Mouse (Mus musculus): ENCODE results near the gene Fsd1. TPM values are rescaled to one million over a fixed set of nuclear protein-coding genes. Genes with fewer than 3 reads are reported as not detected.

Fsd1 gene
- total and polyA plus RNA-seq, 3 experiments = 0.21 TPM; not detected in 2

DNA sequence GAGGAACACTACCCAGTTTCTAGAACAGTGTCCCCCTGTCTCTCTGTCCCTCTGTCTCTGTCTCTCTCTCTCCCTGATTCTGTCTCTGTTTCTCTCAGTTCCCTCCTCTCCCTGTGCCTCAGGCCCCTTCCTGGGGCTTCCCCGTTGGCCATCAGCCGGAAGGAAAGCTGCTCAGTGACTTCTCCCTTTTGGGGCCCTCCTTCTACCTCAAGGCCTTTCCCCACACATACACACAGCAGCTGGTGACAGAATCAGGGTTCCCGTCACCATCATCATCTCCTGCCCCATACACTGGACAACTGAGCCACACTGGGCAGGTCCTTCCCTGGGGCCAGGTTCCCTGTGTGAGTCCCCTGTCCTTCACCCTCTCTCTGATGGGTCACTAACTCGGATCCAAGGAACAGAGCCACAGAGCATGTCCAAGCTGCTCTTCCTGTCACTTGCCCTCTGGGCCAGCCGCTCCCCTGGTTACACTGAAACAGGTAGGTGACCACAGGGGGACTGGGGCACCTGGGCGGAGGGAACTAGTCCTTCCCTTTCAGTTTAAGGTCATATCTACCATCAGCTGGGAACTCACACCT, 33.8 kb upstream of the Fsd1 start, which contains the start of gene Ebi3 (continued):
- peak; percentile 83 for TF ChIP-seq MEF2A (IDR thresholded peaks at IDR 0.05; ENCODE audit: borderline replicate concordance, low read depth, low read length)
- TF ChIP-seq ELF1 (IDR thresholded peaks at IDR 0.05; ENCODE audit: low read depth, low read length) = peak; percentile 59; the same call in 1 of the 2 replicates
- TF ChIP-seq UBTF (IDR thresholded peaks at IDR 0.05; ENCODE audit: low read depth, low read length) = no peak
- TF ChIP-seq MAZ (IDR thresholded peaks at IDR 0.05; ENCODE audit: low read depth, low read length) = peak; percentile 64; the same call in 1 of the 2 replicates
- TF ChIP-seq GABPA (IDR thresholded peaks at IDR 0.05; ENCODE audit: insufficient replicate concordance, low read depth, low read length) = no peak
- TF ChIP-seq NELFE (IDR thresholded peaks at IDR 0.05; ENCODE audit: low read depth, low read length) = peak; percentile 73; the same call in 1 of the 2 replicates
- peak; percentile 84; the same call in 1 of the 2 replicates for TF ChIP-seq ZMIZ1 (IDR thresholded peaks at IDR 0.05; ENCODE audit: low read depth, low read length)
- 0 out of 2 replicates have a peak, but pooled peaks have one; percentile 2 for TF ChIP-seq MAFK (IDR thresholded peaks at IDR 0.05; ENCODE audit: insufficient replicate concordance, low read length)

DNA sequence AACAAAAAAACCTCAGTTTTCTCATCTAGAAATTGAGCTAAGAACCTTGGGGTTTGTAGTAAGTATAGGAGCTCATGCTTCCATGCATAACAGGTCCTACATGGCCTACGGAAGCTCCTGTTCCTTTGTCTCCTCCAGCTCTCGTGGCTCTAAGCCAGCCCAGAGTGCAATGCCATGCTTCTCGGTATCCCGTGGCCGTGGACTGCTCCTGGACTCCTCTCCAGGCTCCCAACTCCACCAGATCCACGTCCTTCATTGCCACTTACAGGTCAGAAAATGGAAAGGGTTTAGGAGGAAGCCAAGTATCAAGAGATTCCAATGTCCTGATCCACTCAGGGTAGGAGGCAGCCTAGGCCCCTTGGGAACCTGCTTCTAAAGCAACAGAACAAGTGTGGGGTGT, 32.6 kb upstream of the Fsd1 start:
- peak overlapping the region; percentile 76 for H3K27ac ChIP-seq (ENCODE audit: insufficient read depth, low read depth)
- in situ Hi-C loops (cut with MboI; ENCODE audit: low pct_ligation_motif_present, low pct_unique_long_range_greater_than_20kb, low sequenced_read_pairs) (loop anchor here (10.0 kb wide), 1 partner anchor 59 kb away; the partner anchor contains the start of gene Zfp959), dilution Hi-C loops (cut with MboI; ENCODE audit: extremely low pct_ligation_motif_present, extremely low pct_unique_long_range_greater_than_20kb, low sequenced_read_pairs) (no loop called here)
- H3K4me1 ChIP-seq (ENCODE audit: control insufficient read depth in 1 of 2, insufficient read depth in 2 of 2) = peaks cover 30 to 62% of the 10 kb centered on the region in 2 experiments
- no peaks in the 10 kb centered on the region for H3K27me3 ChIP-seq (replicated peaks)
- no peaks in the 10 kb centered on the region for H3K9me3 ChIP-seq (replicated peaks; ENCODE audit: low read length)
- peak overlapping the region; percentile 81 for H3K4me2 ChIP-seq (ENCODE audit: insufficient read depth, low read depth, poor library complexity, severe bottlenecking)
- H3K36me3 ChIP-seq (replicated peaks in 1 of 2; ENCODE audit: control insufficient read depth in 1 of 2, insufficient read depth in 1 of 2, low read length in 1 of 2) = peaks cover 28 to 37% of the 10 kb centered on the region in 2 experiments
- H3K4me3 ChIP-seq (replicated peaks in 1 of 3; ENCODE audit: low read depth in 2 of 3, low read length in 2 of 3, poor library complexity in 1 of 3) = peak overlapping the region; percentile 68 to 75 (median 72)
- DNase-seq (ENCODE audit: extremely low read depth) = no peak
- TF ChIP-seq USF2 (conservative IDR thresholded peaks at IDR 0.05; ENCODE audit: low read depth, low read length) = no peak
- no peak for TF ChIP-seq IRF4 (IDR thresholded peaks at IDR 0.05; ENCODE audit: low read depth, low read length)
- TF ChIP-seq SIN3A (IDR thresholded peaks at IDR 0.05; ENCODE audit: low read length) = no peak
- no peak for TF ChIP-seq MAZ (IDR thresholded peaks at IDR 0.05; ENCODE audit: low read depth, low read length)
- TF ChIP-seq ZC3H11A (IDR thresholded peaks at IDR 0.05; ENCODE audit: low read depth, low read length) = no peak
- peak overlapping the region; percentile 69 for H3K9ac ChIP-seq (ENCODE audit: insufficient read depth, low read depth)
- H3K79me2 ChIP-seq (replicated peaks; ENCODE audit: control insufficient read depth, extremely low read depth, insufficient read depth, poor library complexity, severe bottlenecking) = peaks cover 32% of the 10 kb centered on the region

DNA sequence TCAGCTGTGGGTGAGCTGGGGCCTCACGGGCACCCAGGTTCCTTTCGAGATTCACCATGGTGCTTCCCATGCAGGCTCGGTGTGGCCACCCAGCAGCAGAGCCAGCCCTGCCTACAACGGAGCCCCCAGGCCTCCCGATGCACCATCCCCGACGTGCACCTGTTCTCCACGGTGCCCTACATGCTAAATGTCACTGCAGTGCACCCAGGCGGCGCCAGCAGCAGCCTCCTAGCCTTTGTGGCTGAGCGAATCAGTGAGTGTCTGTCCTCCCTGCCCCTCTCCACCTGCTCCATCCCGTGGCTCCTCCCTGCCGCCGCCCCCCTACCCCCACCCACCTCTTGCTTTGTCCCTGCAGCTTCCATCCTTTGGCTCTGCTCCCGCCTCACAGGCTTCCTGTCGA, 32.1 kb upstream of the Fsd1 start:
- peak; percentile 50 for DNase-seq (ENCODE audit: extremely low read depth)
- dilution Hi-C loops (cut with MboI; ENCODE audit: extremely low pct_ligation_motif_present, extremely low pct_unique_long_range_greater_than_20kb, low sequenced_read_pairs) (no loop called here), in situ Hi-C loops (cut with MboI; ENCODE audit: low pct_ligation_motif_present, low pct_unique_long_range_greater_than_20kb, low sequenced_read_pairs) (loop anchor here (10.0 kb wide), 1 partner anchor 59 kb away; the partner anchor contains the start of gene Zfp959)
- Histone ChIP-seq H3K9ac (ENCODE audit: insufficient read depth, low read depth) (peak overlapping the region; percentile 69), H3K79me2 (replicated peaks; ENCODE audit: control insufficient read depth, extremely low read depth, insufficient read depth, poor library complexity, severe bottlenecking) (peaks cover 32% of the 10 kb centered on the region), H3K4me1 (ENCODE audit: control insufficient read depth in 1 of 2, insufficient read depth in 2 of 2) (peaks cover 30 to 60% of the 10 kb centered on the region in 2 experiments), H3K27ac (ENCODE audit: insufficient read depth, low read depth) (peak overlapping the region; percentile 76), H3K27me3 (replicated peaks) (no peaks in the 10 kb centered on the region), H3K36me3 (replicated peaks in 1 of 2; ENCODE audit: control insufficient read depth in 1 of 2, insufficient read depth in 1 of 2, low read length in 1 of 2) (peaks cover 28 to 37% of the 10 kb centered on the region in 2 experiments), H3K4me2 (ENCODE audit: insufficient read depth, low read depth, poor library complexity, severe bottlenecking) (peak overlapping the region; percentile 81), H3K9me3 (replicated peaks; ENCODE audit: low read length) (no peaks in the 10 kb centered on the region), H3K4me3 (replicated peaks in 1 of 3; ENCODE audit: low read depth in 2 of 3, low read length in 2 of 3, poor library complexity in 1 of 3) (peak overlapping the region; percentile 68 to 75 (median 72))
- TF ChIP-seq MYC (IDR thresholded peaks at IDR 0.05; ENCODE audit: low read depth, low read length) (0 out of 2 replicates have a peak, but pooled peaks have one; percentile 26), ZC3H11A (IDR thresholded peaks at IDR 0.05; ENCODE audit: low read depth, low read length) (no peak), NELFE (IDR thresholded peaks at IDR 0.05; ENCODE audit: low read depth, low read length) (peak; percentile 51), JUND (conservative IDR thresholded peaks at IDR 0.05; ENCODE audit: low read depth, low read length) (no peak), TCF12 (IDR thresholded peaks at IDR 0.05; ENCODE audit: low read depth, low read length) (peak; percentile 57; the same call in 1 of the 2 replicates), RCOR1 (conservative IDR thresholded peaks at IDR 0.05; ENCODE audit: low read depth, low read length) (no peak), BHLHE40 (IDR thresholded peaks at IDR 0.05; ENCODE audit: low read depth, low read length) (no peak), CTCF (conservative IDR thresholded peaks at IDR 0.05 in 1 of 2, IDR thresholded peaks at IDR 0.05 in 1 of 2; ENCODE audit: low read depth in 2 of 2, low read length in 2 of 2) (peak in 1 of 2 experiments; percentile 46; a peak in 2 of 4 replicates), RAD21 (IDR thresholded peaks at IDR 0.05; ENCODE audit: low read depth, low read length) (peak; percentile 30), MEF2A (IDR thresholded peaks at IDR 0.05; ENCODE audit: borderline replicate concordance, low read depth, low read length) (peak; percentile 32; the same call in 1 of the 2 replicates), ZKSCAN1 (IDR thresholded peaks at IDR 0.05; ENCODE audit: borderline replicate concordance, low read depth, low read length) (no peak), MAFK (IDR thresholded peaks at IDR 0.05; ENCODE audit: insufficient replicate concordance, low read length) (no peak), ZMIZ1 (IDR thresholded peaks at IDR 0.05; ENCODE audit: low read depth, low read length) (no peak; the same call in none of the 2 replicates), MAZ (IDR thresholded peaks at IDR 0.05; ENCODE audit: low read depth, low read length) (no peak; the same call in none of the 2 replicates), USF2 (conservative IDR thresholded peaks at IDR 0.05; ENCODE audit: low read depth, low read length) (no peak), CHD1 (IDR thresholded peaks at IDR 0.05; ENCODE audit: low read depth, low read length) (no peak; the same call in 1 of the 2 replicates), IRF4 (IDR thresholded peaks at IDR 0.05; ENCODE audit: low read depth, low read length) (0 out of 2 replicates have a peak, but pooled peaks have one; percentile 31), EP300 (IDR thresholded peaks at IDR 0.05; ENCODE audit: low read length) (no peak), ZNF384 (IDR thresholded peaks at IDR 0.05; ENCODE audit: low read depth, low read length) (no peak), HCFC1 (IDR thresholded peaks at IDR 0.05; ENCODE audit: low read depth, low read length) (no peak), USF1 (IDR thresholded peaks at IDR 0.05; ENCODE audit: low read depth, low read length) (no peak), UBTF (IDR thresholded peaks at IDR 0.05; ENCODE audit: low read depth, low read length) (peak; percentile 88; the same call in 1 of the 2 replicates)

Data from CH12.LX (cell line).